Mouse (Mus musculus) cerebellum, adult 8-10 months (tissue): Measurements from ENCODE around the gene Dohh.
A peak's percentile ranks its signal among the peaks of the same experiment; 100 is the strongest.

Experiments
- DNase-seq: peaks from one replicate; pipeline ENCODE4 v3.0.0; 2022

Gene Dohh

DNA sequence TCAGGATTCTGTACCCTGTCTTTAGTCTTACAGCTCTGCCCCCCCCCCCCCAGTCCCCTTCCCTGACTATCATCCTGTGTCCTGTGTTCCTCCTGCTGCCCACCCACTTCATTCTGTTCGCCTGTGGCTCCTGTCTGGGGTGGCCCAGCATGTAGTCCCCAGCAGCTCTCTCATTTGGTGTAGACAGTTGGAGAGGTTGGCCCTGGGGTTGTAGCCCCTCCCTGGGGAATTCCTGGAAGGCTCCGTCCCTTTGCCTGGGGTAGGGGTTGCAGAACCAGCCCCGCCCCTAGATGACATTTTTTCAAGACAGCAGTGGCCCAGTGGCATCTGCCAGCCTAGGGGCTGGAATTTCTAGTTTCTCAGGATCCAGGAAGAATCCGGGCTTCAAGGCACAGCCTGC is 26.0 kb upstream of the Dohh start:
- no peak for DNase-seq

- DNase-seq: no peak
Measured at GRCm38 (mm10) chr10:81358841-81359240, 25.4 kb upstream of the Dohh start.

DNA sequence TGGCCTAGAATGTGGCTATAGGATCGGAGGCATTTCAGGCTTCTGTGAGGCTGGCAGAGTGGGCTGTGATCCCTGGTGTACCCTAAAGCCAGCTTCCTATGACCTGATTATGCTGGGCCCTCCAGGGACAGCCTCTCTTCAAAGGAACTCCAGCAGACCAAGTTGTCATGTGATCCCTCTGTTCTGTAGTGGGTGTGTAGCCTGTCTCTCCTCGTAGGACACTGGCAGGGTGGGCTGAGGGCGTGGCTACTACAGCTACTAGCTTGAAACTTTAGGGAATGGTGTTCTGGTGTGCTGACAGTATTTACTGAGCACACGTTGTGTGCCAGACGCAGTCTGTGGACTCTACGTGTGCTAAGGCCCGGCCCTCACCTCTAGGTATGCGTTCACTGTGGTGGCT is 23.5 kb upstream of the Dohh start:
- DNase-seq: no peak

DNA sequence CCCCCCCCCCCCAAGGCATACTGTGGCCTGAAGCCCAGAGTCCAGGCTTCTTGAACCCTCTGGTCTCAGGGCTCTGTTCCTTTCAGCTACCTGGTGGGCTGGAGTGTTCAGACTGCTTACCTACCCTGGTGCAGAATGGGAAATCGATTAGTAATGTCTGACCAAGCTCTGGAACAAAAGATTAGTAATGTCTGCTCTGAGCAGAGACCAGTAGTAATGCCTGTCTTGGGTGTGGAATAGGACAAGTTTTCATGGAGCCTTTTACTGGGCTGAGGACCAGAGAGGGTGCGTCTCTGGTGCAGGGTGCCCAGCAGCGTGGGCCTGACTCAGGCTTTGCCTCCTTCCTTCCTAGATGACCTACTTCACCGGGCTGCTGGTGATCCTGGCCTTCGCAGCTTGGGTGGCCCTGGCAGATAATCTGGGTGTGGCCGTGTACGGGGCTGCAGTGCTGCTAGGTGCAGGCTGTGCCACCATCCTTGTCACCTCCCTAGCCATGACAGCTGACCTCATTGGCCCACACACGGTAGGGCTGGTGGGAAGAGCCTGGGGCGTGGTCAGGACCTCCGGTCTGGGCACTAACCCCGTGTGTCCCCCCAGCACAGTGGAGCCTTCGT is 21.8 kb upstream of the Dohh start:
- no peak for DNase-seq

GRCm38 (mm10) chr10:81363436-81364346 is 20.5 kb upstream of the Dohh start:
- DNase-seq: no peak

DNA sequence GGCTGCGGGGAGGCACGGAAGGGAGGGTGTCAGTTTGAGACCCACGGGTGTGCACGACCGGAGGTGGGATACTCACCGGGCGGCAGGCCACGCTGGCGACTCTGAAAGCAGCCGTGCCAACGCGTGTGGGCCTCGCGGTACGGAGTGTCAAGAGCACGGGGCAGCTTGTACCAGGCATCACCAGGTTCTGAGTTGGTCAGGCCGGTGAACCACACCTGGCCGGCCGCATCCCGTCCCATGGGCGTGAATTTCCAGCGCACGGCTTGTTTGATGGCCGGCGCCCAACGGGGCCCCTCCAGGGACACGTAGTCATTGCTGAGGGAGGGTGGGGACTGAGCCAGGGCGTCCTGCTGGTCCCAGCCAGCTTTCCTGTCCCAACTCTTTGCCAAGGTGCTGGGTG is 19.6 kb upstream of the Dohh start:
- DNase-seq: no peak

DNA sequence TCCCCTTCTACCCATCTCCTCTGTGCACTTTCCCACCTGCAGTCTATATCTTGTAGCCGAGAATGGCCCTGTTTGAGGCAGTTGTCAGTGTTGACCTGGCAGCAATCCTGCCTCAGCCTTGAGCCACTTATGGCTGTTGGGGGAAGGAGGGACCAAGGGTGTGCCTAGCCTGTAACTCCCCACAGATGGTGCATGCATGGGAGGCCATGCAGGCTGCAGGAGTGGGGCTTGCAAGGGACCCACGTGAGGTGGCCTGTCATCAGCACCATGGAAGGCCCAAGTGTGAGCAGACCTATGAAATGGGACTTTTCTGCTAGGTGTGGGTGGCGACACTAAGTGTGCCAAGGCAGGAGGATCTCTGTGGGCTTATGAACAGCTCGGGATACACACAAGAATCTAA is 19.2 kb upstream of the Dohh start:
- no peak for DNase-seq

DNA sequence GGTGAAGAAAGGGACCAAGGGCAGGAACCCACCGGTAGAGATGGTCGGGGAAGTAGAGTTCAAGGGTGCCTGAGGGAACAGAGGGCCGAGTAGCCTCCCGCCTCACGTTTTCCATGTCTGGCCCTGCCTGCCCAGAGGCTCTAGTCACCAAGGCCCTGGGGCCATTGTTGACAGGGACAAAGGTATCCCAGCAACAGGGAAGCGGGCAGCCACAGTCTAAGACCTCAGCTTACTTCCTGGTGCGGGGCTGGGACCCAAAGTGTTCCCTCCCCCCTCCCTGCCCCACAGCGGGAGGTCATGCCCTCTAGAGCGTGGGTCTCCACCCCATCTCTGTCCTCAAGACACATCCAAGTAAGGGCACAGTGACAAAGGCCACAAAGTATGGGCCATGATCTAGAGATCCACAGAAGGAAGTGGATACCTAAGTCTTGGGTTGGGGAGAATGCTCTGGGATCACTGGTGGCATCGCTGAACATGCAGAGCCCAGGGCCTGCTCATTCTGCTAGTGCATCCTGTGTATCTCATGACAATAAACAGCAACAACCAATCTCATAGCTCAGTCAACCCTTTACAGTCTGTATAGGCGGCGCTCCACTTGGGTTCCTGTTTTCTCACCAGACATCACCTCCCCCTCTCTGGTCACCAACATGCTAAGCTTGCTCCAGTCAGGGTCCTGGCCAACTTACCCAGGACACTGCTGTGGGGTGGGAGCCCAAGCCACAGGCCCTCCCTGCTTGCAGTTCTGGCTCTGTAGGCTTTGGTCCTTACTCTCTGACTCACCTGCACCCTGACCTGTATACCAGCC is 18.4 kb upstream of the Dohh start, which contains the start of gene 4930404N11Rik:
4930404N11Rik (minus strand) TSS at position 145 of the 805 bp plus-strand sequence.
- no peak for DNase-seq

- no peak for DNase-seq
Measured at GRCm38 (mm10) chr10:81366477-81367206, 17.6 kb upstream of the Dohh start.

GRCm38 (mm10) chr10:81367207-81367495 is 17.1 kb upstream of the Dohh start:
- DNase-seq: no peak

GRCm38 (mm10) chr10:81375322-81375721 is 8.9 kb upstream of the Dohh start:
- DNase-seq: no peak

DNA sequence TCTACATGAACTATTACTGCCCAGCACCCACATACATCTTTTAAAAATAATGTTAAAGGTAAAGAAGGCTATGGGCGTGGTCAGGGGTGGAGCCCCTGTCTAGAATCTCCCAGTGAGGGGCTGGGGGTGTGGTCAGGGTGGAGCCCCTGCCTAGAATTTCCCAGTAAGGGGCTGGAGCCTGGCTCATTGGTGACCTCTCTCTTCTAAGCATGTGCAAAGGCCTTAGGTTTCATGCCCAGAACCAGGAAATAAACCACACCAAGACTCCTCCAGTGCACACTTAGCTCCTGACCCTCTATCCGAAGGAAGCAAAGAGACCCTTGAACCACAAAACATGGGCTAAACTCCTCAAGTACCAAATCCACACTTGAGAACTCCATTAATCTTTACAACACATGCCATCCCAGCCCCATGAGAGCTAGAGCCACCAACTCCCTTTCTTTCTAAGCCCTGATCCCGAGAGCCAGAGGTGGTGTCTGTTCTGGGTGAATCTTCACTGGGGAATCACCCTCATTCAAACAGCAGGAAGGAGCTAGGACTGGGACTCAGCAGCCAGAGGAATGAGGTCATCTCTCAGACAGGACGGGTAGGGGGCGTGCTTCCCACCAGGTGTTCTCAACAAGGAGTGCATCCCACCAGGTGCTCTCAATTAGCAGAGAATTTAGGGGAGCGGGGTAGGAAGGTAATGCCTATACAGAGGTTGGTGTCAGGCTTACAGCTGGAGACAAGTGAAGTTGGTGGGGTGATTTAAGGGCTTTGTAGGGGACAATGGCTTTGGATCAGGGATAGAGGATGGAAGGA is 7.5 kb upstream of the Dohh start:
- no peak for DNase-seq

DNA sequence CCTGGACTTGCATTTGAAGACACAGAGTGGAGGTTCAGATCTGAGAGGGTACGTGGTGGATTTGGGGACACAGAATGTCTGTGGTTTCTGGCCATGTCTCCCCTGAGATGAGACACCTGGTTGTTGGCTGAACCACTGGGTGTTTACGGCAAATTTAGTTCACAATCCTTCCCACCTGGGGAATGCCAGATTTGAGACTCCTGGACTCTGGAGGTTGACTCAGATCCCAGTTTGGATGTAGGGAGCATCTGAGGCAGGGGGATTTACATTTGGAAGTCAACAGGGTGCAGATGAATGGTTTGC is 6.9 kb upstream of the Dohh start:
- no peak for DNase-seq

DNA sequence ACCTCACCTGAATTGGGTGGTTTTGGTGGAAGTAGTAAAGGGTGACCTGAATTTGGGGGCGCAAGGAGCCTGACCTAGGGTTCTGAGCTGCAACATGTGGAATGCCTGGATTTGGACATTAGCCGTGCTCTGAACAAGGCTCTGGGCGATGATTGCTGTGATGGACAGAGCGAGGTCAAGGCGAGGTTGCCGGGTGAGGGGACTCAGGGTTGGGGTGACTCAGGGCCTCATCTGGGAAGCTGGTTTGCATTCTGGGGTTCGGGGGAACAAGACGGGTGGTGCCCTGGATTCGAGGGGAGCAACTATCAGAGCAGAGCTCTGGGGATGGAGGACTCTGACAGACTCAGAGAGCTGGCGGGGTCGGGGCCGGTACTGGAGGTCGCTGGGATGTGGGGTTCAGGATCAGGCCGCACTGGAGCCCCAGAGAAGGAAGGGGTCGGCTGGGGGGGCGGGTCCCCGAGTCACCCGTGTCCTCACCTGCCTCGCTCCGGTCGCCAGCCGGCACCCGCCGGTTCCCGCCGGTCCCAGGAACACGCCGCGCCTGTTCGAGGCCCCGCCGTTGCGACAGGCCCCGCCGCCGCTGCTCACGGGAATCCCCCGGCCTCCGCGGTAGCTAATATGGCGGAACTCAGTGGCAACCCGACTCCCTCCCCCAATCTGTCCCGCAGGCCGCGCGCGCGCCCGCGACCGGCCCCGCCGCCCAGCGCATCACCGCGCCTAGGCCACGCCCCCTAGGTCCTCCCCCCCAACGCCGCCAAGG is 6.3 kb upstream of the Dohh start, which contains the start of gene Fzr1:
Fzr1 (minus strand) TSS at position 724 of the 760 bp plus-strand sequence.
- no peak for DNase-seq

DNA sequence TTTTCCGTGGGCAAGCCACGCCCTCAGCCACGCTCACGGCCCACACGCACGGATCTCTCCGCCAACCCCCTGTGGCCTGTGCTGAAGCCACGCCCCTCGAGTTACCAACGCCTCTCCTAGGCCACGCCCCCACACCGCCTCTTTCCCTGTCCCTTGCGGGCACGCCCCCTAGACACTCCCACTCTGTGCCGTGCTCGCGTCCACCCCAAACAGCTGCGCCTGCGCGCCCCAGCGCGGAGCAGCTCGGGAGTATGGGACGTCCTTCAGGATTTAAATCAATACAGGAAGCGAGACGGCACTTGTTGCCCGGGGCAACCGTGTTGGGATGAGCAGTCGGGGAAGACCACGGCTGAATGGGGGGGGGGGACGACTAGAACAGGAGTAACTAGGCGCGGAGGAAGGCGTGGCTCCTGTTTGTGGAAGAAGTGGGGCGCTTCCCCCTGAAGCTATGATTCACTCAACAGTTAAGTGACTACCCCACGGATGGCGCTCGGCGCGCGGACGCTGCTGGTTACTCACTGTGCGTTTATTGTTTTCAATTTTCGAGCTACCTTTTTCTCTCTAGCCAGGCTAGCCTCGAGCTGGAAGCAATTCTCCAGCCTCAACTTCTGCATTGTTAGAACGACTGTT is 5.6 kb upstream of the Dohh start:
- peak; percentile 100 for DNase-seq

DNA sequence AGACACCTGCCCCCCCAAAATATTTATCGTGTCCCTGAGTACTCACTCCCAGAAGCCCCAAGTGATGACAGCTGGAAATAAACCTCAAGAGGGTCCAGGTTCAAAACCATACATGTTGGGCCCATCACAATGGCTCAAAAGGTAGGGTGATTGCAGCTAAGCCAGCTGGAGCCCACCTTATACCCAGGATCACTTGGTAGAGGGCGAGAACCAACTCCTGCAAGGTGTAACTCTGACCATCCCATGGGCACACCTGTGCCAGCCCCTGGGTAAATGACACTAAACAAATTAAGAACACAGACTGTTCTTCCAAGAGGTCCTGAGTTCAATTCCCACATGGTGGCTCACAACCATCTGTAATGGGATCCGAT is 5.1 kb upstream of the Dohh start:
- no peak for DNase-seq

- DNase-seq: no peak
Measured at GRCm38 (mm10) chr10:81379809-81380378, 4.3 kb upstream of the Dohh start.

- DNase-seq: no peak
Measured at GRCm38 (mm10) chr10:81382039-81382438, 2.2 kb upstream of the Dohh start.

DNA sequence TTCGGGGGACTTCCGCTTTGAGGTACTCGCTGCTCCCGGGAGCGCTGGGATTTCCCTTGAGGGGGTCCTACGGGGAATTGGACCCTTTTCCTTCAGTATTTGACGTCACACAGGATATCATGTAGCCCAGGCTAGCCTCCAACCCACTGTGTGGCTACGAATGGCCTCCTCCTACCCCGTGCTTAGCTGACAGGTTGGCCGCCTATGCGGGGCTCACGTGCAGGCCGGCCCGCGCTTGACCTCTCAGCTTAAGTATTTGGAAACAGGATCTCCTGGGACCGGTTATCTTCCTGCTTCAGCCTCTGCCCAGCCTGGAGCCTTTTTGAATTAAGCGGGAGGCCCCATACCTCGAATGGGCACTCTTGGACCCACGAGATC is 366 bp downstream of the Dohh start:
- DNase-seq: no peak

DNA sequence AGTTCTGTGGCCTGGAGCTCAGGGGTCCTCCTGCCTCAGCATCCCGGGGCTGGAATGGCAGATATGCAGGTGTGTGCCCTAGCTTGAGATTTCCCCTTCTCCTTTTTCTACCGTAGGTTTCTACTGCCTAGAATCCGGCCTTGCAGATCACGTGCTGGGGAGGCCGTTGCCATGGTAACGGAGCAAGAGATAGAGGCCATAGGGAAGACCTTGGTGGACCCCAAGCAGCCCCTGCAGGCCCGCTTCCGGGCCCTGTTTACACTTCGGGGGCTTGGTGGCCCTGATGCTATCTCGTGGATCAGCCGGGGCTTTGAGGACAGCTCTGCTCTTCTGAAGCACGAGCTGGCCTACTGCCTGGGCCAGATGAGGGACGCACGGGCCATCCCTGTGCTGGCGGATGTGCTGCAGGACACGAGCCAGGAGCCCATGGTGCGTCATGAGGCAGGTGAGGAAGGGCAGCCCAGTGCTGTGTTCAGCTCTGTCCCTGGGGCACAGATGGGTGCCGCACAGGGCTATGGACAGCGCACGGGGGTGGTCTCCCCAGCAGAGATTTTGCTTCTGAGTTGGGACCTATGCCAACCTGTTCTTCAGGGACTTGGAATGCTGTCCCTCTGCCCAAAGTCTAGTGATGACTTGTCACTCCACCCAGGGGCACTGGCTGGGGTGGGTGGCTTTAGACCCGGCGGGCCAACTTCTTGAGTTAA is 1.5 kb downstream of the Dohh start:
- DNase-seq: no peak
